Mouse (Mus musculus) NIH3T3 (cell line): ENCODE measurements around the gene Slco2b1.
A peak's percentile ranks its signal among the peaks of the same experiment; 100 is the strongest.

ENCODE experiments used
- DNase-seq: peaks from one replicate; pipeline ENCODE4 v3.0.0-alpha.2; 2012; ENCODE audit warnings: low read depth

Gene Slco2b1

GRCm38 (mm10) chr7:99693387-99693786, 17.8 kb downstream of the Slco2b1 start:
- no peak for DNase-seq

DNA sequence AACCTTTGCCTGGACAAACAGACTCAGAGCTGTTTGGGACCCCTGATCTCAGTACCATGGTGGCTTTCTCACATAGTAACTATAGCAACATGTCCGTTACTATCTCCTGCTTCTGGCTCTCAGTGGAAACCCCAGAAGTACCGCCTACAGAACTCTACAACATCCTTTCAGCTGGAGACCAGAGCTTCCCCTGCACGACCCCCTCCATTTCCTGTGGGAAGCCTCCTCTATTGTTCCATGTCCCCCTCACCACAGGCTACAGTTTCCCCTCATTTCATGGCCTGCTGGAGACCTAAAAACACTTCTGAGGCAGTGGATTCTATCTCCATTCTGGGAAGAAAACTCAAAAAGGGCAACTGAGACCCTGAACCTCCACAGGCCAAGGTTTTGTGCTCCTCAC, 18.7 kb downstream of the Slco2b1 start:
- DNase-seq = no peak

DNA sequence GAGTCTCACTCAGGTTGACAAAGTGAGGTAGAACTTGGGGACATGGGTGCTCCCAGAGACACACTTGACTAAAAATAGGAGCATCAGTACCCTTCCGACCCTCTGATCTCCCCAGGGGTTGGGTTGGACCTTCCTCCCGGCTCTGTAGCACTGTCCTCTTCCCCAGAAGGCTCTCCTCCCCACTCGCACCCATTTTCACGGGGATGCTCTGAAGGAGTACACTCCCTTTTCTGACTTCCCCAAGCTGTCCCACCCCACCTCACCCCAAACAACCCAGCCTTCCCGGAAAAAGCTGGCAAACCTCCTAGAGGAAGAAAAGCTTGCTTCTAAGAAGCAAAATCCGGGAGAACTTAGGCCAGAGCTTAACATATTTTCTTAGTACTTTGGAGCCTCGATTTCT, 20.3 kb downstream of the Slco2b1 start:
- no peak for DNase-seq

GRCm38 (mm10) chr7:99684086-99684485, 27.1 kb downstream of the Slco2b1 start:
- no peak for DNase-seq

DNA sequence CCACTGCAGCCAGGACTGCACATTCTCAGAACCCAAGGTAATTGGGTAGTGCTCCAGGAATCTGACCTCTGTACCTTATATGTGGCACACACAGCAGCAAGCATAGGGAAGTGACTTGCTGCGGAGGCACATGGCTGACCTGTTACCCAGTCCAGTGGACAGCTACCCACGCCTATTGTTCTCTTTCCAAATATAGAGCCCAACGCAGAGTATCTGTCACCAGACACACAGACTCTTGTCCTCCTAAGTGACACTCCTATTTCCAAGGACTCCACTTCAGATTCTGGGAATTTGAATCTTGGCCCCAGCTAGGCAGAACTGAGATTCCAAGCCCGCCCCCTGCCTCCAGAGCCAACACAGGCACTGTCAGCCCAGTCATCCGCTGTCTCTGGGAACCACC, 30.4 kb downstream of the Slco2b1 start:
- DNase-seq = no peak

- no peak for DNase-seq
These were observed 36.2 kb downstream of the Slco2b1 start for GRCm38 (mm10) chr7:99674890-99675289.

DNA sequence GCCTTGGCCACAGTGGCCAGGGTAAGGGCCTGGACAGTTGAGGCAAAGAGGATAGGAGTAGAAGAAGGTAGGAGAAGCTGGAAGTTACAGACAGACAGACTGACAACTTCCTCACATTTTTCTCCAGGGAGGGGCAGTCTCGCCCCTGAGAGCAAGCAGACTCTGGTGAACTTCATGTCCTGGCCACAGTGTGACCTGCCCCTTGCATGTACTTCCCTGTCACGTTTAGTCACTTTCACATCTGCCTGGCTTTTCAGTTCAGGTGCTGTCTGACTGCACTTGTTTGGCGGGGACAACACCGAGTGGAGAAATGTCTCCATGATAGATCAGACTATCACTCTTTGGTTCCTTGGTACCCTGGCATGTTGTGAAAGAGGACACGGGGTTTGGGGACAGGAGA, 36.9 kb downstream of the Slco2b1 start:
- no peak for DNase-seq

DNA sequence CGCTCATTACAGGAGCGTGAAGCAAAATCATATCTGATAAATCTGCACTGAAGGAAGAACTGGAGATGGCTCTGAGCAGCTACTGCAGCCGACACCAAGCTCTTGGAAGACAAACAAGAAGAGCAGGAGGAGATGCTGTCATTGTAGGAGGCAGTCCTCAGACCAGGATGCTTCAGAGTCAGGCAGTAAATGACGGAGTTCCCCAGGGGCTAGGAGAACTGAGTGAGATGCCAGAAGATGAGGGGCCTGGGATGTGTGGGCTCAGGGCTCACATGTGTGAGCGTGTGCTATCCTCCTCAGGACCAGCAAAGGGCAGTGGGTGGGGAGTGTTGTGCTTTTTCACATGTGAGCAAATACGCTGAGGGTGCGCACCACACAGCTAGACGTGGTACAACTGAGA, 38.0 kb downstream of the Slco2b1 start:
- DNase-seq = no peak

DNA sequence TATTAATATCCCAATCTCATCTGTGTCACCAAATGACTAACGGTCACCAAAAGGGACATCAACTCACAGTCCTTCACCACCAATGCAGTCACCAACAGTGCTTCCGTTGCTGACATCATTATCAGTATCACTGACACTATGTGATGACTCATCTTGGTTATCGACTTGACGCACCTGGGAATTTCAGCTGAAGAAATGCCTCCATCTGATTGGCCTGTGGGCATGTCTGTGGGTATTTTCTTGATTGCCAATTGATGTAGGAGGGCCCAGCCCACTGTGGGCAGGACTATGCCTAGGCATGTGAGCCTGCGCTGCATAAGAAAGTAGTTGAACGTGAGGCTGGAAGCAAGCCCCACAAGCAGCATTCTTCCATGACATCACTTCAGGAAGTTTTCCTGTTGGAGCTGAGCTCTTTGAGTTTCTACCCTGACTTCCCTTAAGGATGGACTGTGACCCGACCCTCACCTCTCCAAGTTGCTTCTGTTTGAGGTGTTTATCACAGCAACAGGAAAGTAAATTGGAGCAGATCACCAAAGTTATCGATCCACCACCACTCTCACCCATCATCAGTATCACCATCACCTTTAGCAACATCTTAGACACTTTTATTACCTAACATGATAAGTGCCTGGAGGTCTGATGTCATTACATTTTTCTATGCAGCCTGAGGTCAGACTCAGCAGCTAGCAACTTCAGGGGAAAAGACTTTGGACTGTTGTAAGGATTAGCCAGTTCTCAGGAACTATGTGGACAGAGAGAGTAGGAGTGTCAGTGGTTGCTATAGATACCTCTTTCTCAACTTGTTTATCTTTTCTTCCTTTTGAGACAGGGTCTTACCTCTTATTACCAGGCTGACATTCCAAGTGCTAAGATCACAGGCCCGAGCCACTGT, 39.4 kb downstream of the Slco2b1 start:
- no peak for DNase-seq

GRCm38 (mm10) chr7:99670915-99671314, 40.2 kb downstream of the Slco2b1 start:
- no peak for DNase-seq

DNA sequence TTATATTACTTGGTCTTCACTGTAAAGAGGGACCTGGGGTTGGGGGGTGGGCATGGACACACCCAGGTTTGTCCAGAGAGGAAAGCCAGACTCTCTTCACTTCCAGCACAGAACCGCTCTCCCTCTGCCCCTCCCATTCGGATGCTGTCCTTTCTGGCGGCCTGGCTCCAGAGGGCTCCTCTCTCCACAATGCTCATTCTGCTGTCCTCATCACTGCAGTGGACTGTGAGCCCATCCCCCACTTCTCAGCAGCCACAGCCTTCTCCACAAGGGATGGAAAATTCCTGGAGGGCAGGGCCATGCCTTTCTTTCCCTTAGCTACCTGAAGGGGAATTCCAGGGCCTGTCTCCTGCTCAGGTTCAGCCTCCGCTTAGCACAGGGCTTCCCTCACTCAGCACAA, 42.3 kb downstream of the Slco2b1 start:
- DNase-seq = no peak

GRCm38 (mm10) chr7:99667096-99667495, 44.0 kb downstream of the Slco2b1 start:
- no peak for DNase-seq

GRCm38 (mm10) chr7:99665731-99666452, 45.2 kb downstream of the Slco2b1 start:
- DNase-seq = no peak

- peak; percentile 20 for DNase-seq
These were observed 46.3 kb downstream of the Slco2b1 start for GRCm38 (mm10) chr7:99664571-99665485.

DNA sequence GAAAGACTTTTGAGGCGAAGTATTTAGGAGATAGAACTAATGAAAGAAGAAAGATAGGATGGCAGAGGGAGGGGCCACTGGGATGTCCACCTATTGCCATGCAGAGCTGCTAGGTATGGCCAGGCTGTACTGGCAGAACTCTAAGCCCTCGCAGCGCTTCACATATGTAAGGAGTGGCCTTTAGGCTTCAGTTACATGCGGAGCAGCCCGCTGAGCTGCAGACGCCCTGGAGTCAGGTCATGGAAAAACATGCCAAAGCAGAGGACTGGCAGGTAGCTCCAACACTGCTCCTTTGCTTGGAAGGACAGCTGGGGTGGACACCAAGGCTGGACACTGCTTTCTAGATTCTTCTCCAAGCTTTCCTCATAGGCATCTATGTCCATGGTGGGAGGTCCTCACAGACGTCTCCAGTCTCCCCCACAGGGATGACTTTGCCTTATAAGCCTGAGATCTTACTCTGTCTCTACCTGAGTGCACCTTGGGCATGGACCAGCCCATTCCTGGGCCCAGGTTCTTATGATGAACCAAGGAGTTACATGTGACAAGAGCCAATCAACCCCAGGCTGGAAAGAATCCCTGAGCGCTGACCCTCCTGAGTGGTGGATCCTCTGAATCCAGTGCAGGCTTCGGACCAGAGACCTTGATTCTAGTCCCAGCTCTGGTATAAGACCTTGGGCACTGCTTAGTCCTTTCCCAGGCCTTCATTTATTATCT, 47.5 kb downstream of the Slco2b1 start:
- DNase-seq = no peak

DNA sequence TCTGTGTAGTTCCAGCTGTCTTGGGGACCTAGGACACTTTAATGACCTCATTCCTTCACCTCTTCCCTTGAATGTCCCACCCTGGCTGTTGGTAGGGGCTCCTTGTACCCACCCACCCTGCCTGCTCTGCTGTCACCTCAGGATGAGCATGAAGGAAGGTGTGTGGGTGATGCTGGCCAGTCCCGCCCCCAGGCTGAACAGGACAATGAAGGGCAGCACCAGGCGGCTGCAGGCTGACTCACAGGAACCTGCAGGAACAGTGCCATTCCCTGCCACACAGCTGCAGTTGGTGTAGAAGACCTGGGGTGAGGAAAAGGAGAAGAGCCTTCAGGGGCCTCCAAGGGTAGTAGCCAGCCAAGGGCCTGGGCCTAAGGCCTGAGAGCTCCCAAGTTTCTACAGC, 48.8 kb downstream of the Slco2b1 start:
- DNase-seq = no peak

- DNase-seq = no peak
These were observed 49.4 kb downstream of the Slco2b1 start for GRCm38 (mm10) chr7:99661571-99662230.

GRCm38 (mm10) chr7:99661071-99661470, 50.1 kb downstream of the Slco2b1 start:
- no peak for DNase-seq

DNA sequence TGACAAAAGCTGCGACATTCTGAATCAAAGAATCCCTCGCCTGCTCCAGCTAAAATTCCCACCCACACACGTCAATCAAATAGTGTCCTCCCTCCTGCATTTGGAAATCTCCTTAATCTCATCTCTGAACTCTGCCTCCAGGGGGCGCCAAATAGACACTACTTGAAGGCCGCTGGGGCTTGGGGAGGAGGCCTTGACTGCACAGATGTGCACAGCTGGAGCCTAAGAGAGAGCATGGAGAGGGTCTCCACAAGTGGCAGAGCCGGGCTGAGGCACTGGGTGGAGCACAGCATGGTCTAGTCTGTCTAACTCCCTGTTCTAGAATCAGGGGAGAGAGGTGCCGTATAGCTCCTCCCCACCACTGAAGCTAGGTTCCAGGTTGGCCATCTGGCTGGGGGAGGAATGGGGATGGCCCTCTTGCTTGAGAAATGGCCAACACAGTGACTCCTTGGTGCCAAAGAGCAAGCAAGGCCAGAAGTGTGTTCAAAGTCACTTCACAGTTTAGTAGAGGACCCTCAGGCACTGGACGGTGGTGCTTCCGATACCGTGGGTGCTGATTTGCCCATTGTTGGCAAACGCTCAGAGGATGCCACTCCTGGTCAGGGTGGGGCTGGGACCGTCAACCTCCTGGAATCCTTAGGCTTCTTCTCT, 51.6 kb downstream of the Slco2b1 start:
- DNase-seq = peak; percentile 81

GRCm38 (mm10) chr7:99654244-99654643, 56.9 kb downstream of the Slco2b1 start:
- DNase-seq = no peak

DNA sequence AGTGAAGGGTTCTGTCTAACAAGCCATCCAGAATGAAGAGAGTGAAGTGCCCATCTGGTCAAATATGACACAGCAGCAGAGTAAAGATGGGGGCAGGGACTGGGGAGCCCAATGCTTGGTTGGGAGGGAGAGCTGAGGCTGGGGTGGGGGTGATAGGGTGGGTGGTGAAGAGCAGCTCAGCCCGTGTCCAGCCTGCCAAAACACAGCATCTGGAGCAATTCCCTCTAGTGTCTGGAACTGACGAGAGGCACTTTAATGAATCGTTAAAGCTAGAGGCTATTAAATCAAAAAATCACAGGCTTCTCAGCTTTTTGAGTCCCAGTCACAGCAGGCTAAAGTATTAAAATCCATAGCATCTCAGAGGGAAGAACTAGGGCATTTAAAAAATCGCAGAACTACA, 61.6 kb downstream of the Slco2b1 start:
- DNase-seq = no peak
